Mouse (Mus musculus): ENCODE data around the gene Zfp654. TPM values are rescaled to one million over a fixed set of nuclear protein-coding genes. Genes with fewer than 3 reads are reported as not detected.
"Not testable (repeated sequence)": the region's sequence is repeated elsewhere in the genome, so short reads cannot be mapped to it uniquely, and the experiment has no call there.

Zfp654 gene
- polyA plus RNA-seq, 1 experiment: 1.3 TPM

- no peak for DNase-seq
- no peaks in the 10 kb centered on the region for H3K27me3 ChIP-seq (replicated peaks; ENCODE audit: control insufficient read depth, insufficient read depth, low read length)
- H3K4me3 ChIP-seq (ENCODE audit: insufficient read depth, low read depth, low read length): no peak overlapping the region
- no peaks in the 10 kb centered on the region for H3K4me1 ChIP-seq (ENCODE audit: control insufficient read depth, insufficient read depth, low read length)
- no peaks in the 10 kb centered on the region for H3K36me3 ChIP-seq (ENCODE audit: control insufficient read depth, insufficient read depth, low read length)
- TF ChIP-seq POLR2A (IDR thresholded peaks at IDR 0.05; ENCODE audit: low read depth, low read length) (no peak), CTCF (conservative IDR thresholded peaks at IDR 0.05; ENCODE audit: insufficient read depth, insufficient read length, low read depth, low read length) (no peak)
- H3K27ac ChIP-seq (ENCODE audit: insufficient read depth, low read depth, low read length): no peak overlapping the region
- 98% methylated on average over 10 of the region's 10 CpGs for WGBS
Measured at GRCm38 (mm10) chr16:64875384-64875783, 23.9 kb upstream of the Zfp654 start.

DNA sequence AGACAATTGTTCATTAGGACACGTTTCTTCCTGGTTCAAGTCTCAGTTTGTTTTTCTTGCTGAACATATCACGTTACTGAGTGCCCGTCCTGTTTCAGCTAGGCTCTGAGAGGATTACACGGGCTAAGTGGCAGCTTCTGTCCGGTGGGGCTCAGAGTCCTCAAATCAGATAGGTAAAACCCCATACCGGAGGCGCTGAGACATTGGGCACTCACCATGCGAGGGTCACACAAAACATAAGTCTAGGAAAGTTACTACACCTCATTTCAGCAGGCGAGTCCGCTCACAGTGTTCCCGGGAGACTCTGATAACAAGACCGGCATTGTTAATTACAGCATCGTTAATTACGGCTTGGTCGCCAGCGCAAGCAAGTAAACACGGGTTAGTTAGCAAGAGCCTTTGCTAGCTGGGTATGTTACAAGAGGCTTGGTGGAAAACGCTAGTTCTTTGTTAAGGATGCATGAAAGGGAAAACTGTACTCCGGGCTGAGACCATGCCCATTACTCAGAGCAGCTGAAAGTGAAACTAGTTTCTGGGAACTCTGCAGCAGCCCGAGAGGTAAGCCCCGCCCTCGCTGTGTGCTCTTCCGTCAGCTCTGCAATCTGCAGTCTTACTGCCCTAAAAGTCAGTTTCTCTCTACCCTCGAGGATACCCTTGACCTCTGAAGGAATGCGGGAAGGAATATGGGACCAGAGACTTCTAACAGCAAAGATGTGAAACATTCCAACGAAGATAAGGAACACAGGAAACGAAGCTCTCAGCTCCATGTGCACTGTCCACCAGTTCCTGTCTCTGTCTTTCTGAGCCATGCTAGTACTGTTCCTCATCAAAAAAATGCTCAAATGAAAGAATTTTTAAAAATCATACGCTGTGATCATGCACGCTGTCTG is 22.2 kb upstream of the Zfp654 start:
- Histone ChIP-seq H3K27me3 (replicated peaks; ENCODE audit: control insufficient read depth, insufficient read depth, low read length) (no peaks in the 10 kb centered on the region), H3K27ac (ENCODE audit: insufficient read depth, low read depth, low read length) (peak overlapping the region; percentile 83), H3K4me1 (ENCODE audit: control insufficient read depth, insufficient read depth, low read length) (no peaks in the 10 kb centered on the region), H3K36me3 (ENCODE audit: control insufficient read depth, insufficient read depth, low read length) (no peaks in the 10 kb centered on the region), H3K4me3 (ENCODE audit: insufficient read depth, low read depth, low read length) (peak overlapping the region; percentile 93)
- DNase-seq: peak; percentile 82
- 1% methylated on average over 29 of the region's 29 CpGs for WGBS
- TF ChIP-seq CTCF (conservative IDR thresholded peaks at IDR 0.05; ENCODE audit: insufficient read depth, insufficient read length, low read depth, low read length) (no peak), POLR2A (IDR thresholded peaks at IDR 0.05; ENCODE audit: low read depth, low read length) (no peak)

DNA sequence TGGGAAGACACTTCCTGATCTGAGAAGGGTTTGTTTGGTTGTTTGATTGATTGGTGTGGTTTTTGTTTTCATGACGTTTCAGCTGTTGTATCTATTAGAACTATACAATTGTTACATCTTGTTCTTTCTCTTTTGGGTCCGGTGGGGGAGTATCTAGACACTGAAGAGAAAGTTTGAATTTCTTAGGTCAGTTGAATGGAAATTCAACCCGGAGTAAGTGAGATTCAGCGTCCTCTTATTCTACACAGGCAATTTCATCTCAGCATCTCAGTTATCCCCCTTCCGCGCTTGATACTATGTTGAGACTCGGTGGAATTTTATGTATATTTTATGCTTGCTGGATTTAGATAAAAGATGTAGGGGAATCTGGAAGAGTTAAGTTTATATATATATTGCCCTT is 21.4 kb upstream of the Zfp654 start:
- 4% methylated on average over 7 of the region's 7 CpGs for WGBS
- Histone ChIP-seq H3K27me3 (replicated peaks; ENCODE audit: control insufficient read depth, insufficient read depth, low read length) (no peaks in the 10 kb centered on the region), H3K36me3 (ENCODE audit: control insufficient read depth, insufficient read depth, low read length) (no peaks in the 10 kb centered on the region), H3K27ac (ENCODE audit: insufficient read depth, low read depth, low read length) (no peak overlapping the region; the same call in 1 of the 2 replicates), H3K4me1 (ENCODE audit: control insufficient read depth, insufficient read depth, low read length) (no peaks in the 10 kb centered on the region), H3K4me3 (ENCODE audit: insufficient read depth, low read depth, low read length) (peak overlapping the region; percentile 10; the same call in 1 of the 2 replicates)
- TF ChIP-seq POLR2A (IDR thresholded peaks at IDR 0.05; ENCODE audit: low read depth, low read length) (no peak), CTCF (conservative IDR thresholded peaks at IDR 0.05; ENCODE audit: insufficient read depth, insufficient read length, low read depth, low read length) (no peak)
- no peak for DNase-seq

DNA sequence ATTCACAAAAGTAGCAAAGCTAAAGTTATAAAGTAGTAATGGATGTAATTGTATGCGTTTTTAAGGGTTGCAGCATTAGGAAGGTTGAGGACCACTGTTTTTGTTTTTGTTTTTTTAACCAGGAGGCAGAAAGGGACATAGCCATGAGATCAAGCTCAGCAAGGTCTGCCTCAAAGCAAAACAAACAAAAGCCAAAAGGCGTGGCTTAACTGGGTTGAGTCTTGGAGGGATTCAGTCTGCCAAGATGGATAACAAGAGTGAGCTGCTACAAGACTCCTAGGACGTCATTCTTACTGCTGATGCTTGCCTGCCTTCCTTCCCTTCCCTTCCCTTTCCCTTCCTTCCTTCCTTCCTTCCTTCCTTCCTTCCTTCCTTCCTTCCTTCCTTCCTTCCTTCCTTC is 20.8 kb upstream of the Zfp654 start:
- WGBS: 37% methylated on average over 3 of the region's 3 CpGs

GRCm38 (mm10) chr16:64869621-64870020 is 18.2 kb upstream of the Zfp654 start:
- Histone ChIP-seq H3K27ac (ENCODE audit: insufficient read depth, low read depth, low read length) (no peak overlapping the region), H3K27me3 (replicated peaks; ENCODE audit: control insufficient read depth, insufficient read depth, low read length) (no peaks in the 10 kb centered on the region), H3K4me1 (ENCODE audit: control insufficient read depth, insufficient read depth, low read length) (no peaks in the 10 kb centered on the region), H3K4me3 (ENCODE audit: insufficient read depth, low read depth, low read length) (no peak overlapping the region), H3K36me3 (ENCODE audit: control insufficient read depth, insufficient read depth, low read length) (no peaks in the 10 kb centered on the region)
- no peak for DNase-seq
- TF ChIP-seq POLR2A (IDR thresholded peaks at IDR 0.05; ENCODE audit: low read depth, low read length): no peak
- 82% methylated on average over 2 of the region's 2 CpGs for WGBS

More for the DNA sequence above, 20.8 kb upstream of the Zfp654 start:
- DNase-seq: no peak
- Histone ChIP-seq H3K4me1 (ENCODE audit: control insufficient read depth, insufficient read depth, low read length) (no peaks in the 10 kb centered on the region), H3K27me3 (replicated peaks; ENCODE audit: control insufficient read depth, insufficient read depth, low read length) (no peaks in the 10 kb centered on the region), H3K4me3 (ENCODE audit: insufficient read depth, low read depth, low read length) (no peak overlapping the region), H3K36me3 (ENCODE audit: control insufficient read depth, insufficient read depth, low read length) (no peaks in the 10 kb centered on the region), H3K27ac (ENCODE audit: insufficient read depth, low read depth, low read length) (no peak overlapping the region)
- TF ChIP-seq POLR2A (IDR thresholded peaks at IDR 0.05; ENCODE audit: low read depth, low read length) (no peak), CTCF (conservative IDR thresholded peaks at IDR 0.05; ENCODE audit: insufficient read depth, insufficient read length, low read depth, low read length) (no peak)

DNA sequence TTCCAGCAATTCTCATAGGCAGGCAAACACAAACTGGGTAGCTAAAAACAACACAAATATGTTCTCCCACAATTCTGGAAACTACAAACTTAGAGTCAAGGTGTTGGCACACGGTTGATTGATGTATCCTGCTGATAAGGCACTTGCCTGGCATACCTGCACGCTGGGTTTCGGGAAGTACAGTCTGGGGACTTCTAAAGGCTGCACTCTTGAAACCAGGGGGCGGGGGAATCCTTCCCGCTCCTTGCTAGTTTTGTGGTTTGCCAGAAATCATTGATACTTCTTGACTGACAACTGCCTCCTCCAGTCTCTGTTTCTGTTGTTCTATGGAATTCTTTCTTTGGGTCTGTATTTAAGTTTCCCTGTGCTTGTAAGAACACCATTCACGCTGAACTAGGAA is 17.2 kb upstream of the Zfp654 start:
- Histone ChIP-seq H3K4me3 (ENCODE audit: insufficient read depth, low read depth, low read length) (no peak overlapping the region), H3K36me3 (ENCODE audit: control insufficient read depth, insufficient read depth, low read length) (no peaks in the 10 kb centered on the region), H3K27ac (ENCODE audit: insufficient read depth, low read depth, low read length) (no peak overlapping the region), H3K27me3 (replicated peaks; ENCODE audit: control insufficient read depth, insufficient read depth, low read length) (no peaks in the 10 kb centered on the region), H3K4me1 (ENCODE audit: control insufficient read depth, insufficient read depth, low read length) (no peaks in the 10 kb centered on the region)
- TF ChIP-seq CTCF (conservative IDR thresholded peaks at IDR 0.05; ENCODE audit: insufficient read depth, insufficient read length, low read depth, low read length): no peak
- no peak for TF ChIP-seq POLR2A (IDR thresholded peaks at IDR 0.05; ENCODE audit: low read depth, low read length)
- 66% methylated on average over 6 of the region's 6 CpGs for WGBS
- DNase-seq: no peak

DNA sequence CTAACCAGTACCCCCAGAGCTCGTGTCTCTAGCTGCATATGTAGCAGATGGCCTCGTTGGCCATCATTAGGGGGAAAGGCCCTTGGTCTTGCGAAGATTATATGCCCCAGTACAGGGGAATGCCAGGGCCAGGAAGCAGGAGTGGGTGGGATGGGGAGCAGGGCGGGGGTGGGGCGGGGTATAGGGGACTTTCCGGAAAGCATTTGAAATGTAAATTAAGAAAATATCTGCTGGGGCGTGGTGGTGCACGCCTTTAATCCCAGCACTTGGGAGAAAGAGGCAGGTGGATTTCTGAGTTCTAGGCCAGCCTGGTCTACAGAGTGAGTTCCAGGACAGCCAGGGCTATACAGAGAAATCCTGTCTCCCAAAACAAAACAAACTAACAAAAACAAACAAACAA is 14.4 kb upstream of the Zfp654 start:
- not testable (repeated sequence) for H3K27me3 ChIP-seq (replicated peaks; ENCODE audit: control insufficient read depth, insufficient read depth, low read length); DNase-seq; H3K4me1 ChIP-seq (ENCODE audit: control insufficient read depth, insufficient read depth, low read length); H3K36me3 ChIP-seq (ENCODE audit: control insufficient read depth, insufficient read depth, low read length); H3K4me3 ChIP-seq (ENCODE audit: insufficient read depth, low read depth, low read length); H3K27ac ChIP-seq (ENCODE audit: insufficient read depth, low read depth, low read length)
- 93% methylated on average over 8 of the region's 8 CpGs for WGBS
